In genomic region chr14:33812266-33812665, GRCm38 (mm10) we compare ENCODE assay signal across 11 mouse cellular contexts.
"Had no signal": no experiment of that assay in that cellular context is flagged by ENCODE, and none has a peak within 500 bp of the region (broad histone marks: within the 10 kb centered on the region; RNA-seq: fewer than 3 reads in every experiment).

No protein-coding gene starts in this region.

- H3K4me3 ChIP-seq: left cerebral cortex, adult 2 months; limb, embryonic 10.5 days; liver, embryonic 15.5 days; midbrain, embryonic 13.5 days had no signal

- DNase-seq: kidney, adult 8-10 months; kidney, postnatal 25 days; lung, adult 2 months; right cerebral cortex, adult 18-20 months; right cerebral cortex, postnatal 25 days; thymus, postnatal 4 days had no signal

- H3K36me3 ChIP-seq: limb, embryonic 10.5 days; liver, embryonic 15.5 days; midbrain, embryonic 13.5 days had no signal

- H3K4me1 ChIP-seq: midbrain, embryonic 13.5 days had no signal

- H3K9me3 ChIP-seq: limb, embryonic 10.5 days; liver, embryonic 15.5 days; midbrain, embryonic 13.5 days had no signal

- H3K27me3 ChIP-seq: liver, embryonic 15.5 days; midbrain, embryonic 13.5 days had no signal

- ATAC-seq: midbrain, embryonic 13.5 days had no signal

- H3K9ac ChIP-seq: liver, embryonic 15.5 days; midbrain, embryonic 13.5 days had no signal

- H3K27ac ChIP-seq: left cerebral cortex, adult 2 months; limb, embryonic 10.5 days; liver, embryonic 15.5 days; midbrain, embryonic 13.5 days had no signal

- H3K4me2 ChIP-seq: liver, embryonic 11.5 days; liver, embryonic 15.5 days; midbrain, embryonic 13.5 days had no signal
